Mouse (Mus musculus) midbrain, embryonic 16.5 days (tissue): Measurements from ENCODE around the gene Crk. TPM values are rescaled to one million over a fixed set of nuclear protein-coding genes. Genes with fewer than 3 reads are reported as not detected.
A peak's percentile ranks its signal among the peaks of the same experiment; 100 is the strongest.

Source experiments
- ATAC-seq: fragments of 200-750 bp; cut with Nextera tagmentation; 2 replicates; pipeline ENCODE4 v1.8.0; 2017; ENCODE audit warnings: moderate TSS enrichment
- H3K27ac ChIP-seq: fragments of 300-500 bp; sonication (generic); 2 replicates; pipeline ENCODE4 v1.5.1; 2014; ENCODE audit warnings: mild to moderate bottlenecking, low read length, mixed read lengths
- H3K27me3 ChIP-seq: fragments of 300-500 bp; sonication (generic); 2 replicates; pipeline ENCODE4 v1.6.1; 2014; ENCODE audit warnings: low read depth, low read length, mixed read lengths; ENCODE audit not compliant: control insufficient read depth, insufficient read depth
- H3K36me3 ChIP-seq: fragments of 300-500 bp; sonication (generic); 2 replicates; pipeline ENCODE4 v1.6.1; 2014; ENCODE audit warnings: mild to moderate bottlenecking, low read length, moderate library complexity, mixed read lengths; ENCODE audit not compliant: control insufficient read depth, insufficient read depth
- H3K4me1 ChIP-seq: fragments of 300-500 bp; sonication (generic); 2 replicates; pipeline ENCODE4 v1.6.1; 2014; ENCODE audit warnings: mild to moderate bottlenecking, low read length, mixed read lengths; ENCODE audit not compliant: control insufficient read depth, insufficient read depth
- H3K4me2 ChIP-seq: fragments of 300-500 bp; sonication (generic); 2 replicates; pipeline ENCODE4 v1.6.1; 2014; ENCODE audit warnings: mild to moderate bottlenecking, low read length, mixed read lengths
- H3K4me3 ChIP-seq: fragments of 300-500 bp; sonication (generic); 2 replicates; pipeline ENCODE4 v1.5.1; 2014; ENCODE audit warnings: low read depth, mild to moderate bottlenecking, low read length, moderate library complexity, mixed read lengths
- H3K9ac ChIP-seq: fragments of 300-500 bp; sonication (generic); 2 replicates; pipeline ENCODE4 v1.6.1; 2014; ENCODE audit warnings: low read depth, low read length, mixed read lengths
- H3K9me3 ChIP-seq: fragments of 300-500 bp; sonication (generic); replicated peaks from 2 replicates; pipeline ENCODE4 v1.6.1; 2014; ENCODE audit warnings: mild to moderate bottlenecking, low read length, mixed read lengths; ENCODE audit not compliant: control insufficient read depth, poor library complexity, severe bottlenecking
- WGBS: fragments of 180-500 bp; shearing (Covaris S2); extraction: QIAGEN DNeasy Blood & Tissue Kit; methylation state at CpG from one replicate; pipeline ENCODE4 v1.1.7; 2014; 5-methylcytosine and 5-hydroxymethylcytosine counted together
- polyA plus RNA-seq: library from polyadenylated mRNA; unstranded; fragments of >200 nt; fragmentation: Nextera tagmentation; extraction: Ambion mirVana; gene quantifications from 2 replicates; pipeline ENCODE4 v1.2.1, GENCODE M21; 2015

The Crk gene
- polyA plus RNA-seq, 1 experiment from 2014 or later, result 105 TPM

DNA sequence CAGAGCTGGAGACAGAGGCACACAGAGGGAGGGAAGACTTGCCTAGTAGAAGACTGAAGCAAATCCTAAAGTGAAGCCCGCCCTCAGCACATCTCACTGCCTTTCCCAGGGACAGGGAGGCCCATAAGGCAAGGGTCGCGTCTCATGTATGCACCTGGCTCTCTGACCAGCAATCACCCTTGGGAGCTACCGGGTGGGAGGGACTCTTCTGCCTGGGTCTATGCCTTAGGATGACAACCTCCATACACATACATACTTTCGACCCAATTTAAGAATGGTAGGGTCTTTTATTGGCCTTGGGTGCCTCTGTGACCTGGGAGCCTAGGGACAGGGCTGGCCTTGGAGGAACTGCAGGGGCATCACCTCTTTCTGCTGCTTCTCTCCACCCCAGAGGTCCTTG is 5.6 kb upstream of the Crk start:
- no peak for ATAC-seq
- Histone ChIP-seq H3K9me3 (no peaks in the 10 kb centered on the region), H3K27ac (no peak overlapping the region), H3K4me2 (no peak overlapping the region), H3K27me3 (no peaks in the 10 kb centered on the region), H3K9ac (no peak overlapping the region), H3K4me1 (no peaks in the 10 kb centered on the region), H3K4me3 (no peak overlapping the region), H3K36me3 (no peaks in the 10 kb centered on the region)
- 94% methylated on average over 5 of the region's 5 CpGs for WGBS

DNA sequence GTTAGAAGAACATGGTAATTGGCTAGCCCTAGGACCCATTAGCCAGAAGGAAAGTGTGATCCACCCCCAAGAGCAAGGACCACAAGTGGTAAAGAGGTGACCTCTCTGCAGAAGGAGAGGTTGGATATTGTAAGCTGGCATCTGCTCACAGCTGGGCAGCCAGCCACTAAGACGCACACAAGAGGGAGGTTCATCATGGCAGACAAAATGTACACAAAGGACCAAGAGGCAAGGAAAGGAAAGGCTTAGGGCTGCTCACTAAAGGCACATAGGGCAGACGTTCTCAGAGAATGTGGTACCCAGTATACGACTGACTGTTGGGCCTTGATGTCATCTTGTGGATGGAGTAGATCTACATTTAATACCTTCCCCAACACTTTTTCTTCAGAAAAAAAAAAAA is 4.2 kb upstream of the Crk start:
- WGBS, result 75% methylated on average over 3 of the region's 3 CpGs
- no peak overlapping the region for H3K27ac ChIP-seq
- H3K4me1 ChIP-seq, result no peaks in the 10 kb centered on the region
- H3K36me3 ChIP-seq, result no peaks in the 10 kb centered on the region
- H3K27me3 ChIP-seq, result no peaks in the 10 kb centered on the region
- ATAC-seq, result no peak
- no peaks in the 10 kb centered on the region for H3K9me3 ChIP-seq
- no peak overlapping the region for H3K9ac ChIP-seq
- no peak overlapping the region for H3K4me2 ChIP-seq
- H3K4me3 ChIP-seq, result no peak overlapping the region

DNA sequence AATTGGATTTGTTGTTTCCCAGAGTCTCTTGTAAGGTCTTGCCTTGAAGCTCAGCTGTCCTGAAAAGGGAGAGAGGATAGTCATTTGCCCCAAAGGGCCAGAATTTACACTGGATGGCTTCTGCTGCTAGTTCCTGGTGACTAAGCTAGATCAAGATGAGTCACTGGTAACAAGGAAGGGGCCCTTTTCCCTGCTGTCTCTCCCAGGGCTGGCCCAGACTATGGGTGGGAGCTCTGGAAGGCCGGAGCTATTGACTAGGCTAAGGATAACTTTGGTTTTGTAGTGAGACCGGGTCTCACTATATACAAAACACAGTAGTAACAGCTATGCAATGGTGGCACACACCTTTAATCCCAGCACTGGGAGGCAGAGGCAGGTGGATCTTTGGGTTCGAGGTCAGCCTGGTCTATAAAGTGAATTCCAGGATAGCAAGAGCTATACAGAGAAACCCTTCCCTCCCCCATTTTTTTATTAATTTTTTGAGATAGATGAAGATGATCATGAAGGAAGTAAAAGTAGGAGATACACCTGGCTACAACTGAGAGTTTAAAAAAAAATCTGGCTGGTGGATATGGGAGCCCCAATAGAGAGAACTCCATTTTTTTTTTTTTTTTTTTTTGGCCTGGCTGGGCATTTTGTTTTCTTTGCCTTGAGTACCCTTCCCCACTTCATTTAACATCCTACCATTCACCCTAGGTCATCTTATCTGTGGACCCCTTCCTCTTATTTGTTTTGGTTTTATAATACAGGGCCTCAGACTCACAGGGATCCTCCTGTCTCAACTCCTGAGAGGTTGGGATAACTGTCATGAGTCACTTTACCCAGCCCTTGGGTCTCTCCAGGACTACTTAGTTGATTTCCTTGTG is 945 bp upstream of the Crk start:
- 91% methylated on average over 3 of the region's 3 CpGs for WGBS
- H3K9ac ChIP-seq, result peak overlapping the region; percentile 51
- H3K27ac ChIP-seq, result peak overlapping the region; percentile 94

DNA sequence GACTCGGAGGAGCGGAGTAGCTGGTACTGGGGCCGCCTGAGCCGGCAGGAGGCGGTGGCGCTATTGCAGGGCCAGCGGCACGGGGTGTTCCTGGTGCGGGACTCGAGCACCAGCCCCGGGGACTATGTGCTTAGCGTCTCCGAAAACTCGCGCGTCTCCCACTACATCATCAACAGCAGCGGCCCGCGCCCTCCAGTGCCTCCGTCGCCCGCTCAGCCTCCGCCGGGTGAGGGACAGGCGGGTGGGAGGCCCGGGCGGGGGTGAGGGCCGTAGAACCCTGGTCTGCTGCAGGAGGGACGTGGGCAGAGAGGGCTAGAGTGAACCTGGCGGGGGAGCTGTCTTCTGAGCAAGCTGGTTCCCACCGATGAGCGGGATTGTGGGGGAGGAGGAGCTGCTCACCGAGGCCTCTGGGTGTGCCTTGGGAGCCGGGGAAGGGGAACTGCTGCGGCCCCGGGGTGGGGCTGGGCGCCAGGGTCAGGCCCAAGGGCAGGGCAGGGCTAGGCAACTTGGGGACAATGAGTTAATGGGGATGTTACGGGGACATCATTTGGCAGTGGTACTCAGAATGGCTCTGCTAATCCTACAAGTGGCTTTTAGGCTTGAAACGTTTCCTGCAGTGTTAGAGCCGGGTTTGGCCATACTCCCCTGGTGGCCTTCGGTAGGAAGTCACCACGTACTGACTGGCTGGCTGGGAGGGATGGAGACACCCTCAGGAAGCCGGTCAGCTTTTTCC is 546 bp downstream of the Crk start:
- H3K4me3 ChIP-seq, result peak overlapping the region; percentile 98
- WGBS, result under 1% methylated on average over 42 of the region's 43 CpGs

More for the DNA sequence above, 945 bp upstream of the Crk start:
- Histone ChIP-seq H3K36me3 (peaks cover 2% of the 10 kb centered on the region; the same call in 1 of the 2 replicates), H3K4me1 (peaks cover 15% of the 10 kb centered on the region), H3K27me3 (no peaks in the 10 kb centered on the region), H3K4me3 (peak overlapping the region; percentile 98), H3K9me3 (no peaks in the 10 kb centered on the region), H3K4me2 (peak overlapping the region; percentile 83)
- no peak for ATAC-seq

DNA sequence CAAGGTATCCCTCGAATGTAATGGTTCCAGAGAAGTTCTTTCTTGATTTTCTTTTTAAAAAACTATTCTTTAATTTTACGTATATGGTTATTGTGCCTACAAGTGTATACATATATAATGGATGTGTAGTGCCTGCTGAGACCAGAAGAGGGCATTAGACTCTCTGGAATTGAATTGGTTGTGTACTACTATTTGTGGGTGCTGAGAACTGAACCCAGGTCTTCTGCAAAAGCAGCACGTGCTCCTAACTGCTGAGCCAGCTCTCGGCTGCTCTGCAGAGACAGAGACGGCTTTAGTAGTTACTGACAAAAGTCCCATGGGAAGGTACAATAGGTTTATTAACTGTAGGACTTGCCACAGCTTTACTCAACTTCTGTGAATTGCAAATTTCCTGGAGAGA is 5.4 kb downstream of the Crk start:
- no peak overlapping the region for H3K4me3 ChIP-seq
- no peaks in the 10 kb centered on the region for H3K27me3 ChIP-seq
- no peaks in the 10 kb centered on the region for H3K9me3 ChIP-seq
- peaks cover 2% of the 10 kb centered on the region; the same call in 1 of the 2 replicates for H3K36me3 ChIP-seq
- H3K27ac ChIP-seq, result no peak overlapping the region
- peaks cover 20% of the 10 kb centered on the region for H3K4me1 ChIP-seq
- 91% methylated on average over 5 of the region's 5 CpGs for WGBS
- ATAC-seq, result no peak
- H3K4me2 ChIP-seq, result no peak overlapping the region
- no peak overlapping the region for H3K9ac ChIP-seq

More for the DNA sequence above, 546 bp downstream of the Crk start:
- ATAC-seq, result peak; percentile 88
- Histone ChIP-seq H3K4me2 (peak overlapping the region; percentile 83), H3K27me3 (no peaks in the 10 kb centered on the region), H3K4me1 (peaks cover 15% of the 10 kb centered on the region), H3K36me3 (peaks cover 2% of the 10 kb centered on the region; the same call in 1 of the 2 replicates), H3K9me3 (no peaks in the 10 kb centered on the region), H3K27ac (peak overlapping the region; percentile 94), H3K9ac (peak overlapping the region; percentile 94)

DNA sequence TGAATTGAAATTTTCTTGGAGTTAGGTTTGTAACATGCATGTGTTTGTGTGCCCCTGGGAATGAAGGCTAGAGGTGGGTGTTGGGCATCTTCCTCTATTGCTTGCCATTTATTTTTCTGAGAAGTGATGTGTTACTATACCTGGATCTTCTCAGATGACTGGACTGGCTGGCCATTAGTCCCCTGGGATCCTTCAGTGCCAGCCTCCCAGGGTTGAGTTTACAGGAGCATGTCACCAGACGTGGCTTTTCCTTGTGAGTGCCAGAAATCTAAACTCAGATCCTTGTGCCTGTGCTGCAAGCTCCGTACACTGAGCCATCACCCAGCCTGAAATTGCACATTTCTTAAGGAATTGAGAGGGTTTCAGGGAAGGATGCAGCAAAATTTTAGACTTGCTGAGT is 5.9 kb downstream of the Crk start:
- H3K9ac ChIP-seq, result no peak overlapping the region
- ATAC-seq, result no peak
- no peak overlapping the region for H3K4me2 ChIP-seq
- no peaks in the 10 kb centered on the region for H3K9me3 ChIP-seq
- WGBS, result 85% methylated on average over 2 of the region's 2 CpGs
- H3K27ac ChIP-seq, result no peak overlapping the region
- peaks cover 2% of the 10 kb centered on the region; the same call in 1 of the 2 replicates for H3K36me3 ChIP-seq
- H3K27me3 ChIP-seq, result no peaks in the 10 kb centered on the region
- peaks cover 19% of the 10 kb centered on the region for H3K4me1 ChIP-seq
- no peak overlapping the region for H3K4me3 ChIP-seq

DNA sequence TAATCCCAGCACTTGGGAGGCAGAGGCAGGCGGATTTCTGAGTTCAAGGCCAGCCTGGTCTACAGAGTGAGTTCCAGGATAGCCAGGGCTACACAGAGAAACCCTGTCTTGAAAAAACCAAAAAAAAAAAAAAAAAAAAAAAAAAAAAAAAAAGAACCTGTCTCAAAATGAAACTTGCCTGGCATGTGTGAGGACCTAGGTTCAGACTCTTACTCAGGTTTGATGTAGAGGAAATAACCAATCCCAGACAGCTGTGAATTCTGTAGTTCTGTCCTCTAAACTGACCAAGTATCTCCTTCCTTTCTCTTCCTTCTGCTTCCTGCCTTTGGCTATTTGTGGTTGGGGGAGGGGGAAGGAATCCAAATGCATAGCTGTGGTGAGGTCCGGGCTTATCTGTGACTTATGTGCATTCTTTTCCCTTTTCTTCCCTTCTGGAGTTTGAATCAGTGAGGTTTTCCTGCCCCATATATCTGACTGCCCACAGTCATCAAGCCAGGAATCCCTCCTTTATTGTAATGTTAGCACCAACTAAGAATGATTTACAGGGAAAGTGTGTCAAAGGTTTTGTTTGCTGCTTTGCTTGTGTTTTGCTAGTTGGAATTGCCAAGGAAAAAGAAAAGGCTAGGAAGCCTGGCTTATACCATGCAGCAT is 8.4 kb downstream of the Crk start:
- no peaks in the 10 kb centered on the region for H3K9me3 ChIP-seq
- H3K4me3 ChIP-seq, result no peak overlapping the region
- no peak overlapping the region for H3K9ac ChIP-seq
- H3K27ac ChIP-seq, result no peak overlapping the region; the same call in 1 of the 2 replicates
- H3K27me3 ChIP-seq, result no peaks in the 10 kb centered on the region
- no peak for ATAC-seq
- H3K36me3 ChIP-seq, result peaks cover 6% of the 10 kb centered on the region
- H3K4me2 ChIP-seq, result no peak overlapping the region
- 81% methylated on average over 2 of the region's 2 CpGs for WGBS
- peaks cover 5% of the 10 kb centered on the region for H3K4me1 ChIP-seq

DNA sequence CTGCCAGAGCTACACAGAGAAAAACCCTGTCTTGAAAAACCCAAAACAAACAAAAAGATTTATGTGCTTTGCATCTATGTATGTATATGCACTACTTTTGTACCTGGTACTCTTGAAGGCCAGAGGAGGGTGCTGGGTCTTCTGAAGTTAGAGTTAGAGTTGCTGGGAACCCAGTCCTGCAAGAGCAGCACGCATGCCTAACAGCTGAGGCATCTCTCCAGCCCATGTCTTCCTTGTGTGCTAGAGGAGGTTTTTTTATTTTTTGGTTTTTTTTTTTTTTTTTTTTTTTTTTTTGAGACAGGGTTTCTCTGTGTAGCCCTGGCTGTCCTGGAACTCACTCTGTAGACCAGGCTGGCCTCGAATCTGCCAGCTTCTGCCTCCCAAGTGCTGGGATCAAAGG is 9.1 kb downstream of the Crk start:
- Histone ChIP-seq H3K4me2 (no peak overlapping the region), H3K27me3 (no peaks in the 10 kb centered on the region), H3K9me3 (no peaks in the 10 kb centered on the region), H3K36me3 (peaks cover 5% of the 10 kb centered on the region), H3K27ac (no peak overlapping the region), H3K9ac (no peak overlapping the region), H3K4me3 (no peak overlapping the region), H3K4me1 (peaks cover 5% of the 10 kb centered on the region)
- ATAC-seq, result no peak
- WGBS, result 87% methylated on average over 2 of the region's 2 CpGs
